Mouse (Mus musculus) bone marrow macrophage, adult 2 months (primary cell): ENCODE measurements around the gene Eps8. TPM values are rescaled to one million over a fixed set of nuclear protein-coding genes. Genes with fewer than 3 reads are reported as not detected.
"Not testable (repeated sequence)": the region's sequence is repeated elsewhere in the genome, so short reads cannot be mapped to it uniquely, and the experiment has no call there.

ENCODE experiments used
- H3K27ac ChIP-seq: 2 replicates; pipeline ENCODE4 v1.5.1; 2012; ENCODE audit warnings: low read depth, low read length; ENCODE audit not compliant: insufficient read depth
- H3K4me1 ChIP-seq: 2 replicates; pipeline ENCODE4 v1.6.1; 2012; ENCODE audit warnings: low read length; ENCODE audit not compliant: control insufficient read depth, insufficient read depth
- H3K4me3 ChIP-seq: 2 replicates; pipeline ENCODE4 v1.5.1; 2012; ENCODE audit warnings: mild to moderate bottlenecking, low read length, moderate library complexity; ENCODE audit not compliant: insufficient read depth
- CTCF ChIP-seq: IDR thresholded peaks from 2 replicates; pipeline ENCODE4 v1.5.1; 2012; ENCODE audit warnings: low read depth, mild to moderate bottlenecking, low read length, moderate library complexity
- POLR2A ChIP-seq: IDR thresholded peaks from 2 replicates; pipeline ENCODE4 v1.6.1; 2012; ENCODE audit warnings: mild to moderate bottlenecking, low read depth, low read length, borderline replicate concordance
- polyA plus RNA-seq: library from polyadenylated mRNA; stranded (reverse); fragments of >200 nt; gene quantifications from 2 replicates; pipeline ENCODE4 v1.2.4, GENCODE M21; 2012; ENCODE audit not compliant: missing spikeins, insufficient read depth, insufficient read length

The Eps8 gene
- polyA plus RNA-seq, 1 experiment = 9.0 TPM

DNA sequence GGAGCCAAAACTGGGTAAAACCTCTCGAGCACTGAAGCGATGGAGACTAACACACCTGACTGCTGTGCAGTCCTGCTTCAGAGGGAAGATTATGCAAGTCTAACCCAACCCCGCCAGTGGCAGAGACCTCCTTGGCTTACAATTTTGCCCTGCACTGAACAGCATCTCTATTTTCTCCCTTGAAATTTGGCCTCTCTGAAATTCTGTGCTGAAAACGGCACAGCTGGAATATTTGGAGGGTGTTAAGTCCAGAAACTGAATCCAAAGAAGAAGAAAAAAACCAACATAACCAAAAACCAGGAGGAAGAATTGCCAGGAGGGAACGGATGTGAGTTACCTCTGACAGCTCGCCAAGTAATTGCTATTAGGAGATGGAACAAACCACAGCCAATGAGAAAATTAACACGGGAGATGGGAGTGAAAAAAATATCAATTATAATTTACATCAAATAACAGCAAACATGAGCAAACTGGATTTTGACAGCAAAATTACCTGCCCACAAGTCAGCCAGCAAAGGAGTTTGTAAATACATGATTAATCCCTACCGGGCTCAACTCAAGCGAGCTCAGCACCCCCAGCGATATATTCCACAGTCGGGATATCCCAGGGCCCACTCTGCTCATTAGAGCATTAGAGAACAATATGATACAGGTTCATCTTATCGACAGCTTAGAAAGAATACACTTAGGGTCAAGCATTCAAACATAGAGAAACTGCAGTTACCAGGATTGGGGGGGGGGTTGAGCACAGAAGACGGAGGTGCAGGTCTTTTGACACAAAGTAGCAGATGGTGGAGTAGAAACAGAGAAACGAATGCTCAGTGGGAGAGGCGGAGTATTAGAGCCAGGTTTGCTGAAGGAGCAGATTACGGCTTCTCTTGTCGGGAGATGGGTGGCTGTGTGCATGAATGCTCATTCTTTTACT, 161.2 kb downstream of the Eps8 start:
- no peak for TF ChIP-seq CTCF
- TF ChIP-seq POLR2A = no peak
- Histone ChIP-seq H3K4me1 (no peaks in the 10 kb centered on the region), H3K27ac (no peak overlapping the region), H3K4me3 (no peak overlapping the region)

DNA sequence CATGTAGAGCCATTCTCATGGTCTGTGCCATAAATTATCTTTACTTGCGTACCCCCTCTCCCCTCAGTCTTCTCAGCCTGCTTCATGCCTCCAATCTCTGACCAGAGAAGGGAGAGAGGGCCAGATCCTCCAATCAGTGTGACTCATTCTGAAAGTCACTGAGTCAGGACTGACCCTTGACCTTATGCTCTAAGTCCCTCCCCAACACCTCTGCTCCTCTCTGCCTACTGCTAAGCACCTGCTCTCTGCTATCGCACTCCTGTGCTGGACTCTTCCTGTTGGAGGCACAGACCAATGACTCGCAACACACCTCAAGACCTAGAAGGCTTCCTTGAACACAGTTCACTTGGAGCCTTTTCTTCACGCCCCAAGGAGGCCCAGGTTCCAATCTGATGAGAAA, 162.1 kb downstream of the Eps8 start:
- Histone ChIP-seq H3K4me1 (no peaks in the 10 kb centered on the region), H3K4me3 (no peak overlapping the region), H3K27ac (no peak overlapping the region)
- TF ChIP-seq POLR2A (no peak), CTCF (no peak)

DNA sequence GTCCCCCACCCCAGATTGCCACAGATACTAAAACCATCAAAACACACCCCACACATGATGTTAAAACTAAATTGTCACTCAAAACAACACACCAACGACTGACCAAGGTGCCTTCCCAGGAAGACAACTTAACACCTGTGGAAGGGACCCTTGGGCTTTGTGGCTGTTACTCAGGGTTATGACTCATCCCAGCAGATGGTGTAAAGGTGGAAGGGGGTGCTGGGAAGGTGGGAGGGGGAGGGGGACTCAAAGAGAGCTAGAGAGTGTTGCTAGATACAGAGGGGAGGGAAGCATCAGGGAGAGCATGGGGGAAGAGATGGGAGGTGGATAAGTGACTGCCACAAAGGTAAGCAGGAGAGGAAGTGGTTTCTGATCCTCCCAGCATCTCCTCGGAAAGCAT, 163.0 kb downstream of the Eps8 start:
- Histone ChIP-seq H3K4me1 (no peaks in the 10 kb centered on the region), H3K4me3 (no peak overlapping the region), H3K27ac (no peak overlapping the region)
- no peak for TF ChIP-seq POLR2A
- no peak for TF ChIP-seq CTCF

DNA sequence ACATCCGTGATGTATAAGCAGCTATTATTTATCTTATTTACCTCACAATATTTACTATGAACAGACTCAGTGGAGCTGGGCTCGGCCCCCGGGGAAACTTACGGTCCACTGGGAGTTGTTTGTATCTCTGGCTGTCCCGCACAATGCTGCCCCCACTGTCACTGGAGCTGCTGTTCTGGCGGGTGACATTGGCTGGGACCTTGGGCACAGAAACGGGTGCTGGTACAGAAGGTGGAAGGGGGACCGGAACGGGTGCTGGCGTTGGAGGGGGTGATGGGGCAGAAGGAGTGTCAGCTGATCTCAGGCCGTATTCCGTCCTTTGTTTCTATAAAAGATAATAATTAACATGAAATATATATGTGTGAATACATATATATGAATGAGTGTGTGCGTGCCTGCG, 164.6 kb downstream of the Eps8 start:
- TF ChIP-seq POLR2A = no peak
- no peak overlapping the region for H3K27ac ChIP-seq
- H3K4me3 ChIP-seq = no peak overlapping the region
- H3K4me1 ChIP-seq = no peaks in the 10 kb centered on the region

DNA sequence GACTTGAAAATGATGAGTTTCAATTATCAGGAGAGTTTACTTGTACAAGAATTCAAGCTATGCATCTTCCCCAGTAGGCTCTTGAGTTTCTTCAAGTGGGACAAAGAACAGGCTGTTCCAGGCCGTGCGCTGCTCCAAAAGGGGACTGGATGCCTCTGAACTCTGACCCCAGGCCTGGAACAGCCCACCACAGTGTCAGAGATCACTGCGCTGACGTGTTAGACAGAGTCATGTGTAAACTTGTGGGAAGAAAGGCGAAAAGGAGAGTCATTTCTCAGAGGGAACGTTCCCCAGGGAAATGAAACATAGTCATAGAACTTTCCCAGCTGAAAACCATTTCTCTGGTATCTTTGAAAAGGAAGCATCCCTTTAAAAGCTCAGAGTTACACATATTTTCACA, 167.2 kb downstream of the Eps8 start:
- H3K27ac ChIP-seq = no peak overlapping the region
- TF ChIP-seq POLR2A = no peak
- TF ChIP-seq CTCF = no peak
- no peak overlapping the region for H3K4me3 ChIP-seq
- H3K4me1 ChIP-seq = no peaks in the 10 kb centered on the region

DNA sequence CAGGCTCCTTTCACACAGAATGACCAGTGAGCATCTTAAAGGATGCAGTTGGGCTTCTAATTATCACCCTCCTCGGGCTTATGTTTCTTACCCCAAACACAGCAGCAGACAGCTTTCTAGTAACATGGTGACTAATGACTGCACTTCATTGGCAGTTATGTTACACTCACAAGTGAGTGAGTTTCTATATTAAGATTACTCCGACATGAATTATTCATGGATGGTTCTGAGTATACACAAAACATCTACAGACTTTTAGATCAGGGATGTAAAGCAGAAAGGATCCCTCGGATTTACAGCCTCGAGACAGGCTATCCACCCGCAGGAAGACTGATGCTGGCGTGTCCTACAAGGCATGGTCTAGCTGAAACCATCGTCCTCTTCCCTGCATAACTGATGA, 171.8 kb downstream of the Eps8 start:
- Histone ChIP-seq H3K27ac (no peak overlapping the region), H3K4me3 (no peak overlapping the region), H3K4me1 (0 out of 2 replicates have a peak, but pooled peaks cover 2% of the 10 kb centered on the region)
- TF ChIP-seq CTCF (no peak), POLR2A (no peak)

DNA sequence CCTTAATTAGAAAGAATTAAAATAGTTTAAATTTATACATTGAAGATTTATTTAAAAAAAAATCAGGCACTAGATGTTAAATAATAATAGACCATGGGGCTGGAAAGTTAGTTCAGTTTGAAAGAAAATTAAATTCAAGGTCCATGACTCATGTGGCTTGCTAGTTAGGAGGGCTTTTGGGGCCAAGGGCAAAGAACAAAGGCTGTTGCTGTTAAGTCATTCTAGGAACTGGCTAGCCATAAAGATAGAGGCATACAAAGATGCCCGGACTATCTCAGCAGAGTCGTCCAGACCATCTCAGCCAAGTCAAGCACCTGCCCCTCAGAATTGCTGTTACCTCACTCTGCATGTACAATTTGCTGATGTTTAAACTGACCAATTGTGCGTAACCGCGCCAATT, 179.0 kb downstream of the Eps8 start:
- H3K27ac ChIP-seq, H3K4me3 ChIP-seq: not testable (repeated sequence)
- H3K4me1 ChIP-seq = peaks cover 27% of the 10 kb centered on the region

DNA sequence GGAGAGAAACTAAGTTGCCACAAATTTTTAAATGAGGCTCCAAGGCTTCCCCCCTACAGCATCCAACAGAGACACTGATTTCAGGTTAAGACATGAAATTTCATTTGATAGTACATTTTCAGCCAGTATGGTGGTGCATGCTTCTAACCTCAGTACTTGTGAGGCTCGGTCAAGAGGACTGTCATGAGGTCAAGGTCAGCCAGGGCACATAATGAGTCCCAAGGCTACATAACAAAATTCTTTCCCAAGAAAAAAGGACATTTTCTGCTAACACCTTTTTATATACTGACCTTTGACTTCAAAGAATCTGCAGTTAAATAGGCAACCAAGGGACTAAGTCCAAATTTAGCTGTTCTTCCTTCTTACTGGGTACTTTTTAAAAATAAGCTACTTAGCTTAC, 181.2 kb downstream of the Eps8 start:
- H3K27ac ChIP-seq = peak overlapping the region; percentile 93
- H3K4me3 ChIP-seq = no peak overlapping the region
- TF ChIP-seq CTCF = no peak
- TF ChIP-seq POLR2A = no peak
- H3K4me1 ChIP-seq = peaks cover 35% of the 10 kb centered on the region

DNA sequence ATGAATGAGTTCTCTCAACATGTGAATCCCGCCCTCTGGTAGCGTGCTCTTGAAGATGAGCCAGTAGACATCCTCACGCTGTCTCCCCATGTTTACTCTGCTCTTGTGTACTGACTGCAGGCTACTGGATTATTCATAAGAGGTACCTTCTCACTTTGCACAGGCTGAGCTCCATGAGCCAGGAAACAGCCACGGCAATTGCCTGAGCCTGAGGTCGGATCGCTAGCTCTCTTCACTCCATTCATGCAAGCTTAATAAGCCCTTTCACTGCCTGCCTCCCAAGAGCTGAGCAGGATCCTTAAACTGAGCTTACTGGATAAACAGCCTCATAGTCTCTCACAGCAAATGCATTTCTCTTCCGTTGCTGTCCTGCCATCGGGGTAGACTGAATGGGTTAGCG, 182.5 kb downstream of the Eps8 start:
- H3K27ac ChIP-seq = peak overlapping the region; percentile 99
- H3K4me3 ChIP-seq = no peak overlapping the region
- H3K4me1 ChIP-seq = peaks cover 40% of the 10 kb centered on the region
- TF ChIP-seq CTCF = no peak
- no peak for TF ChIP-seq POLR2A

DNA sequence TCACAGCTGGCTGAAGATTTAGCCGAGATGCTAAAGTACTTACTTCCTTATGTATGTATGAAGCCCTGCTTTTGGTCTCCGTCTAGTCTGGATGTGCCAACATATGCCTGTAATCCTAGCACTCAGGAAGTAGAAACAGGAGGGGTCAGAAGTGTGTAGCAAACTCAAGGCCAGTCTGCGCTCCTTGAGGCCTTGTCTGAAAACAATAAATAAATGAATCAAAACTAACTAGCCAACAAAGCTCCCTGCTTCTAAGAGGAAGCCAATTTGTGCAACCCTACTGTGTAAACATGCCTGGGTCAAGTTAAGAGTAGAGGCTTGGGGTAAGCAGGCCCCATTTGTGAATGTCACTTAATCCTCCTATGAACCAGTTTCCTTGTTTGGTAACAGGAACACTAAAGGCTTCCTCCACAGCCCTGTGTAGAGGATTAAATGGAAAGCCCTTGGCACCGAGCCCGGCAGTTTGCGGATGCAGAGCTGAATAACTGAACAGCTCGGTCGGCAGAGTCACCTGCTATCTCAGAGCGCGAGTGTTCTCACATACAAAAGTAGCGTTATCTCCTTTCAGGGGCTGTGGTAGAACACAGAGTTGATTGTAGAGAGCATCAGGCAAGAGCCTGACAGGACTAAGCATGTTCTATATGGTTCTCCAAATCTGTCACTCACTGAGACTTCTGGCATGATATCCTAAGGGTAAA, 183.6 kb downstream of the Eps8 start:
- TF ChIP-seq CTCF = no peak
- no peak for TF ChIP-seq POLR2A
- no peak overlapping the region for H3K4me3 ChIP-seq
- peaks cover 40% of the 10 kb centered on the region for H3K4me1 ChIP-seq
- peak overlapping the region; percentile 99 for H3K27ac ChIP-seq
